Mouse (Mus musculus) thymus, adult 2 months (tissue): ENCODE measurements around the gene Tecr.
"Not testable (repeated sequence)": the region's sequence is repeated elsewhere in the genome, so short reads cannot be mapped to it uniquely, and the experiment has no call there.

Experiments
- CTCF ChIP-seq: fragments of 200-500 bp; IDR thresholded peaks from 2 replicates; pipeline ENCODE4 v1.5.1; 2012; ENCODE audit warnings: mild to moderate bottlenecking, control low read depth, low read length, moderate library complexity, borderline replicate concordance; ENCODE audit not compliant: control insufficient read depth, poor library complexity, insufficient read depth; ENCODE audit errors: extremely low read depth
- POLR2A ChIP-seq: fragments of 200-500 bp; IDR thresholded peaks from 2 replicates; pipeline ENCODE4 v1.6.1; 2012; ENCODE audit warnings: mild to moderate bottlenecking, low read length, control low read depth, moderate library complexity; ENCODE audit not compliant: control insufficient read depth, poor library complexity, insufficient read depth; ENCODE audit errors: extremely low read depth

- TF ChIP-seq POLR2A, CTCF: not testable (repeated sequence)
Observed at GRCm38 (mm10) chr8:83571001-83571340, 36.8 kb downstream of the Tecr start.
